Mouse (Mus musculus) cerebellum, adult 11 months (tissue): Measurements from ENCODE around the gene Ctcfl.

ENCODE experiments used
- DNase-seq: peaks from one replicate; pipeline ENCODE4 v3.0.0; 2022

Gene Ctcfl

DNA sequence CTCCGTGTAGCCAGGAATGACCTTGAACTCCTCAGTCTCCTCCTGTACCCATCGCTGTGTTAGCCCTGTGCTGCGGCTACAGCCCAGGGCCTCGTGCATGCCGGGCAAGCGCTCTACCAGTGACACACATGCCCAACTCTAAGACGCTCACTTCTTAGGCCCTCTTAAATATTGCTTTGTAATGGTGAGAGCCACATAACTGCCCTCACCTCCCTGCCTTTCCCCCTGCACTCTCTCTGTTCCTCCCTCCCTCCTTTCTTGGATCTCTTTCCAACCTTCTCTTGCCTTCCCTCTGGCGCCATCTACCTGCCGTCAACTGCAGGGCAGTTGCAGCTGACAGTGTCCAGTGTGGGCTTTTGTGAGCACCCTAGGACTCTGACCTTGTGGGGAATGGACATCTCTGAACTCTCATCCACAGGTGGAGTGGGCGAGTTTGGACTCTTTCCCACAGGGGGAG is 38.5 kb downstream of the Ctcfl start:
- peak; percentile 38 for DNase-seq

- no peak for DNase-seq
Measured at GRCm38 (mm10) chr2:173079766-173080549, 39.4 kb downstream of the Ctcfl start.

DNA sequence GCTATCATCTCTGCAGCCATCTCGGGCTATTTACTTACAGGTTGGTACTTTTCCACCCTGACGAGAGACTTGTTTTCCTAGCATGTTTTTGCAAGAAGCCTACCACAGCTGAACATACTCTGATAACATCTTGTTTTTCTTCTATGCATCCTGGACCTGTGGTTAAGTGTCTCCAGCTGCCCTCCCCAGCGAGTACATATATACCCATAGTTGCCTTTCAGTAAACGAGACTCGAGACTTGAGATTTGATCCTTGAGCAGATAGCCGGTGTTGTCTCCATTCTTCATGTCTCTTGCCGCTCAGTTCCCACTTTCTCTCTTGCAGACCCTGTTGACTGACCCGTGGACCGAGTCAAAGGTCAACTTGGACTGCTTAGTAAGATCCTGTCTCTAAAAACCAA is 42.4 kb downstream of the Ctcfl start:
- DNase-seq: no peak

GRCm38 (mm10) chr2:173073666-173074065 is 45.7 kb downstream of the Ctcfl start:
- no peak for DNase-seq

DNA sequence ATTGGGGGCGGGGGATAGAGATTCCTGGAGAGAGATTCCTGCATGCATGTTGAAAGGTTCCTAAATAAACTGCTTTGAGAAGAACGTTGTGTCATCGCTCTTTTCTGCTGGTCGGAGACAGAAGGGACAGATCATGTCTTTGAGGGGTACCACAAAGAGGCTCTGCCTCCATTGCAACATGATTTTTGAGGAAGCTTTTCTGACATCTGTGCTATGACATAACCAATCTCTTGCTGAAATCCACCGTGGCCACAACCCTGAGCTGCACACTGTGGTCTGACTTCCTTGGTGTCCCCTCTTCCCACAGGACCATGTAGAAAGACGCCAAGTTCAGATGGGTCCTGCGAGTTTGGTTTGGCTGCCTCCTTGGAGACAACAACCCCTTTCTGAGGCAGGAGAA is 46.4 kb downstream of the Ctcfl start:
- no peak for DNase-seq

- DNase-seq: no peak
Measured at GRCm38 (mm10) chr2:173064864-173065263, 54.5 kb downstream of the Ctcfl start.

- DNase-seq: no peak
Measured at GRCm38 (mm10) chr2:173063219-173063618, 56.1 kb downstream of the Ctcfl start.

DNA sequence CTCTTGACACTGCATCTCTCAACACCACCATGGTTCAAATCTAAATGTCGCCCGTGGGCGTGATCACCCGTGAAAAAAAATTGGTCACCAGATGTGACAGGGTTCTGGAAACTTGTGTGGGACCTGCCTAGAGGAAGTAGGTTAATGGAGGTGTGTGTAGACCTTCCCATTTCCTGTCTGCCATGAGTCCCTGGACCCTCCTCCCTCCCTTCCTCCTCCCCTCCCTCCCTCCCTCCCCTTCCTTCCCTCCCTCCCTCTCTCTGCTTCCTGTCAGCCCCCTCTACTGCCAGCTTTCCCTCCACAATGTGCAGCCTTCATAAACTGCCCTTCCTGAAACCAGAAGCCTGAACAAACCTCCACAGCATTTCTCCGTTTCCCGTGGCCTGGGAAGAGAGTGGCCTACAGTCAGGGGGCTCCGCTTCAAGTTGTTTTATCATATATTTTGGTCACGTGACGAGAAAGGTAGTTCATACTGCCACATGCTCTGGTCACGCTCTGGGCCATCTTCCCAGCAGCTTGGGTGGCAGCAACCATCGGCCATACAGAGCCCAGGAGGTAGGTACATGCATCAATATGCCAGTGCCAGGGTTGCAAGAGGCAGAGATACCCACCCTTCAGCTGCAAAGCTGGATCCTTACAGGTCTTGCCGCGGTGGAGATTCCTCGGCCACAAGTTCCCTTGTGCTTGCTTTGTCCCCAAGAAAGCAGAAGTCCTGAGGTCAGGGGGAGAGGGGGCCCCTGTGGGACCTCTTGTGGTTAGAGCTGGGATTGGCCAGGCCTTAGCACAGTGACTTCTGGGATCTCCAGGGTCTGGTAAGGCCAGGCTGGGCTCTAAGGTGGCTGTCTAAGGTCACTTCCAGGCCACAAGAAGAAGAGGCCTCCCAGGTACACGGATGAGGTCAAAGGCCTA is 57.6 kb downstream of the Ctcfl start:
- no peak for DNase-seq

- no peak for DNase-seq
Measured at GRCm38 (mm10) chr2:173060450-173060849, 58.9 kb downstream of the Ctcfl start.

GRCm38 (mm10) chr2:173058263-173058662 is 61.1 kb downstream of the Ctcfl start:
- no peak for DNase-seq

DNA sequence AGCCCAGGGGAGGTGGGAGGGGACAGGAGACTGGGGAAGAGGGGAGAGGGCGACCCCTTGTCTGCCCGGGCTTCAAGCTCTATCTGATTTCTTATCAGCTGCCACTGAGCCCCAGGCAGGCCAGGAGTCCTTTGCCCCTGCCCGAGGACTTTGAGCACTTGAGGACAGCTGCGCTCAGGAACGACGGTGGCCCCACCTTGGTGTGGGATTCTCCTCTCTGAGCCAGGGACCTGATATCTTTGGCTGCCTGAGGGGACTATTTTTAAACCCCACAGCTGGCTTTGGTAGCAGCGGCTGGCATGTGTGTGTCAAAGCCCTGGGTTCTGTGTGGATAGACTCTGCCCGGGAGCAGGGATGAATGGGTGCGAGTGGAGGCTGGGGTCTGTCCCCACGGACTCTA is 61.7 kb downstream of the Ctcfl start:
- DNase-seq: no peak

GRCm38 (mm10) chr2:173056882-173057315 is 62.4 kb downstream of the Ctcfl start:
- no peak for DNase-seq

GRCm38 (mm10) chr2:173056303-173056881 is 62.9 kb downstream of the Ctcfl start:
- DNase-seq: no peak

- DNase-seq: no peak
Measured at GRCm38 (mm10) chr2:173053846-173054245, 65.5 kb downstream of the Ctcfl start.

GRCm38 (mm10) chr2:173052881-173053280 is 66.4 kb downstream of the Ctcfl start:
- DNase-seq: no peak

DNA sequence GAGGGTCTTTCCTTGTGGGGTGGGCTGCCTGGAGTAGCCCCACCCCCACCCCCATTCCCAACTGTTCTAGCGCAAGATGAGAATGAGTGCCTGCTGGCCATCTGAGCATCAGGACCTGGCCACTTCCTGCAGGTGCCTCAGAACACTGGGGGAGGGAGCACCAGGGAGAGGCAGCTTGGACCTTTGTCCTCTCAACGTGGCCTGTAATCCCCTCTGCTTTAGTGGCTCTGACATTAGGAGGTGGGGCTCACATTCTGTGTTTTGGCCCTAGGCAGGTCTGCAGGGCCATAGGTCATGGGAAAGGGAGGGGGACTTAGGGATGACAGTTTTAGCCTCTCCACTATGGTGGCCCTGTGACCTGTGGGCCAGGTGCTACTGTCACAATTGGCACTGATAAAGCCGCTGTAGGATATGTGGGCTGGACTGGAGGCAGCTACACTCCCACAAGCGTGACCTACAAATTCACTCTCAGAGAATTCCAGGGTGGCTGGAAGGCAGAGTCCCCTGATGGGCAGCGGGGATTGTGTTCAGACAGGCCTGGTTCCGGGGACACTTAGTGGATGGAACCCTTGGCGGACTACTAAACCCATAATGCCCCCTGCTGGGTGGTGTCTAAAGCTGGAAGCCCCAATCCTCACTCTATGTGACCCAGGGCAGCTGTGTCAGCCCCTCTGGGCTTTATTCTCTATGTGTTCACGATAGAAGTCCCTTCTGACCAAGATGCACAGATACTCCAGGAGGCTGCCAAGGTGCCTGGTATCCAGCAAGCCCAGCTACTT is 68.5 kb downstream of the Ctcfl start:
- no peak for DNase-seq

GRCm38 (mm10) chr2:173049817-173050216 is 69.5 kb downstream of the Ctcfl start:
- no peak for DNase-seq

GRCm38 (mm10) chr2:173049231-173049630 is 70.1 kb downstream of the Ctcfl start:
- DNase-seq: no peak

DNA sequence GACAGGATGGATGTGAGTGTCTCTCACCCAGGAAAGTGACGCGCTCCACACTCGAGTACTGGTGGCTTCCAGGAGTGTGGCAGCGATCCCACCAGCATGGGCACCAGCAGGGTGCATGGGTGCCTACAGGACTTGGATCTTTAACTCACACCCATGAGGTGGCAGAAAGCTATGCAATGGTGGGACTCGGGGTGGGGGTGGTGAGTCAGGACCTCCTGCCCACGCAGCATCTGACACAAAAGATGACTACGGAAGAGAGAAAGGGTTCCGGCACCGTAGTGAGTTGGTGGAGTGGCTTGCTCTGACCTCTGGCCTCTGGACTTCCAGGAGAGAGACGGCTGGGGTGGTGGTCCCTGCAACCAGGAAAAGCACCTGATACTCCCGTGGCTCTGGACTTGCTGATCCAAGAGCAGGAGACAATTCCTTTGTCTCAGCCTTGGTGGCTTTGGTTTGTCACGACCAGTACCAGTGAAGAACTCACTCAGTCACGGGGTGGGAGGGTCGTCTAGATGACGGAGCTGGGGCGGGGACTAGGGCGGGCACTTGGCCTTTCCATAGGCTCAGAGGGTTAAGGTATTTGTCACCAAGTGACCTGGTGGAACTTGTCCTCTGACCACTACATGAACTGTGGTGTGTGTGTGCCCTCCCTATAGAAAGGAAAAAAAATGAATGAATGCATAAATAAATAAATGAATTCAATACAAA is 71.1 kb downstream of the Ctcfl start:
- no peak for DNase-seq

- no peak for DNase-seq
Measured at GRCm38 (mm10) chr2:173047471-173047870, 71.9 kb downstream of the Ctcfl start.

- no peak for DNase-seq
Measured at GRCm38 (mm10) chr2:173046582-173047297, 72.6 kb downstream of the Ctcfl start.
